Mouse (Mus musculus): ENCODE data around the gene Agpat1. TPM values are rescaled to one million over a fixed set of nuclear protein-coding genes. Genes with fewer than 3 reads are reported as not detected.

The Agpat1 gene
- polyA plus RNA-seq, 1 experiment from 2014 or later = 61.7 TPM

DNA sequence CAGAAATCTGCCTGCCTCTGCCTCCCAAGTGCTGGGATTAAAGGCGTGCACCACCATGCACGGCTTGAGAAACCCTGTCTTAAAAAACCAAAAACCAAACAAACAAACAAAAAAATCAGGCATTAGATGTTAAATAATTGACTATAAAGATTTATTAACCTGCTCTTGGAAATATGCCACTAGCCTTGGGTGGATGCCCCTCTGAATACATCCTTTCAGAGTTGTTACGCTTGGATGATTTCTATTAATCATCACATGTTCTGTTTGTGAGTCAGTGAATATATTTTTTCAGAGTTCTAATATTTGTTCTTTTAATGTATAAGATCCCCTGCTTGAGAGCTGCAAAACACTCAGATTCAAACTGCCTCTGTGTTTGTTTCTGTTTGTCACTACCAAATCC, 20.9 kb downstream of the Agpat1 start:
- Histone ChIP-seq H3K36me3 (ENCODE audit: control insufficient read depth, insufficient read depth, low read length) (peaks cover 23% of the 10 kb centered on the region; the same call in 1 of the 2 replicates), H3K9me3 (ENCODE audit: control insufficient read depth, low read length) (no peaks in the 10 kb centered on the region), H3K27me3 (ENCODE audit: control insufficient read depth, insufficient read depth, low read length) (peaks cover 4% of the 10 kb centered on the region), H3K27ac (ENCODE audit: low read depth, low read length) (no peak overlapping the region), H3K4me3 (ENCODE audit: low read length) (no peak overlapping the region), H3K4me2 (replicated peaks; ENCODE audit: low read depth, low read length) (no peak overlapping the region), H3K9ac (ENCODE audit: low read depth, low read length) (no peak overlapping the region), H3K4me1 (ENCODE audit: control insufficient read depth, insufficient read depth, low read length) (peaks cover 24% of the 10 kb centered on the region)
- WGBS = 92% methylated on average over 3 of the region's 3 CpGs
- no peak for ATAC-seq (ENCODE audit: low FRiP score, low TSS enrichment)

DNA sequence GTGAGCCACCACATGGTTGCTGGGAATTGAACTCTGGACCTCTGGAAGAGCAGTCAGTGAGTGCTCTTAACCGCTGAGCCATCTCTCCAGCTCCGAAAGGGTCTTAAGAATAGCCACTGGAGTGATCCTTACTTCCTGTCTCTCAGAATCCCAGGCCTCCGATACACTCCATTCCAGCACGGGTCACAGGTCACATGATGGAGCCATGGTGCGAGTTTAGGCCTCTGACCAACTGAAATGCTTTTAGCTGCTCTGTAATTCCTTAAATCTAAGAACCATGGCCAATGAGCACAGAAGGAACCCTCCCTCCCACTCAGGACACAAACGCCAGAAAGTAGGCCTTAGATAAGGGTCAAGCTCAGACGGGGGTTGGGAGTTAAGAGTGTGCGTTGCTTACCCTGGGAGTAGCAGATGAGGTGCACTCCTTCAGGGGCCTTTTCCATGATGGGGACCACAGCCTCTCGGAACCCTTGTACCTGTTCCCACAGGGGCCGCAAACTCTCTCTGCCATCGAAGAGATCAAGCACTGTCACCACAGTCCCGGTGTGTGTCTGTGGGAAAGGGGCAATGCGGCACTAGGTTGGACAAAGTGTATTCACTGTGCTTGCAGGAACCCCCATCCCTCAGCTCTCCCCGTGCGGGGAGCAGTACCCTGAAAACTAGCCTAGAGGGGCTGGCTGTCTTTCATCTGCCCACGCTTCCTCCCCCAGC, 22.2 kb downstream of the Agpat1 start:
- Histone ChIP-seq H3K36me3 (ENCODE audit: control insufficient read depth, insufficient read depth, low read length) (peaks cover 17% of the 10 kb centered on the region; the same call in 1 of the 2 replicates), H3K4me1 (ENCODE audit: control insufficient read depth, insufficient read depth, low read length) (peaks cover 35% of the 10 kb centered on the region), H3K9ac (ENCODE audit: low read depth, low read length) (peak overlapping the region; percentile 75; the same call in 1 of the 2 replicates), H3K27ac (ENCODE audit: low read depth, low read length) (peak overlapping the region; percentile 96), H3K27me3 (ENCODE audit: control insufficient read depth, insufficient read depth, low read length) (peaks cover 16% of the 10 kb centered on the region), H3K4me2 (replicated peaks; ENCODE audit: low read depth, low read length) (peak overlapping the region; percentile 89), H3K4me3 (ENCODE audit: low read length) (peak overlapping the region; percentile 61), H3K9me3 (ENCODE audit: control insufficient read depth, low read length) (no peaks in the 10 kb centered on the region)
- WGBS = 50% methylated on average over 16 of the region's 16 CpGs
- no peak for ATAC-seq (ENCODE audit: low FRiP score, low TSS enrichment)

DNA sequence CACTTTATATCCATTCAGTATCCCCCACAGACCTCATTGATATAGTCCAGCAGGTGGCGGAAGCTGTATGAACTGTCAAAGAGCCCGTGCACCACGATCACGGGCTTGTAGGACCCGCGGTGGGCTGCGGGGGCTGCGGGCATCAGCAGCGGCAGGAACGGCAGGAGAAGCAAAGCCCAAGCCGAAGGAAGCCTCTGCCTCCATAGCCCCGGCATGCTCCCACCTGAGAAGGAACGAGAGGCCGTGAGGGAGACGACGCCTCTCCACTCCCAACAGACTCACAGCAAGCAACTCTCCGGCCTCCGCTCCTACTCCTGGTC, 22.7 kb downstream of the Agpat1 start:
- Histone ChIP-seq H3K36me3 (ENCODE audit: control insufficient read depth, insufficient read depth, low read length) (peaks cover 17% of the 10 kb centered on the region; the same call in 1 of the 2 replicates), H3K4me2 (replicated peaks; ENCODE audit: low read depth, low read length) (peak overlapping the region; percentile 89), H3K27ac (ENCODE audit: low read depth, low read length) (peak overlapping the region; percentile 96), H3K4me1 (ENCODE audit: control insufficient read depth, insufficient read depth, low read length) (peaks cover 40% of the 10 kb centered on the region), H3K4me3 (ENCODE audit: low read length) (peak overlapping the region; percentile 61), H3K9me3 (ENCODE audit: control insufficient read depth, low read length) (no peaks in the 10 kb centered on the region), H3K27me3 (ENCODE audit: control insufficient read depth, insufficient read depth, low read length) (peaks cover 21% of the 10 kb centered on the region), H3K9ac (ENCODE audit: low read depth, low read length) (peak overlapping the region; percentile 75)
- peak; percentile 22; the same call in 1 of the 2 replicates for ATAC-seq (ENCODE audit: low FRiP score, low TSS enrichment)
- under 1% methylated on average over 18 of the region's 18 CpGs for WGBS

DNA sequence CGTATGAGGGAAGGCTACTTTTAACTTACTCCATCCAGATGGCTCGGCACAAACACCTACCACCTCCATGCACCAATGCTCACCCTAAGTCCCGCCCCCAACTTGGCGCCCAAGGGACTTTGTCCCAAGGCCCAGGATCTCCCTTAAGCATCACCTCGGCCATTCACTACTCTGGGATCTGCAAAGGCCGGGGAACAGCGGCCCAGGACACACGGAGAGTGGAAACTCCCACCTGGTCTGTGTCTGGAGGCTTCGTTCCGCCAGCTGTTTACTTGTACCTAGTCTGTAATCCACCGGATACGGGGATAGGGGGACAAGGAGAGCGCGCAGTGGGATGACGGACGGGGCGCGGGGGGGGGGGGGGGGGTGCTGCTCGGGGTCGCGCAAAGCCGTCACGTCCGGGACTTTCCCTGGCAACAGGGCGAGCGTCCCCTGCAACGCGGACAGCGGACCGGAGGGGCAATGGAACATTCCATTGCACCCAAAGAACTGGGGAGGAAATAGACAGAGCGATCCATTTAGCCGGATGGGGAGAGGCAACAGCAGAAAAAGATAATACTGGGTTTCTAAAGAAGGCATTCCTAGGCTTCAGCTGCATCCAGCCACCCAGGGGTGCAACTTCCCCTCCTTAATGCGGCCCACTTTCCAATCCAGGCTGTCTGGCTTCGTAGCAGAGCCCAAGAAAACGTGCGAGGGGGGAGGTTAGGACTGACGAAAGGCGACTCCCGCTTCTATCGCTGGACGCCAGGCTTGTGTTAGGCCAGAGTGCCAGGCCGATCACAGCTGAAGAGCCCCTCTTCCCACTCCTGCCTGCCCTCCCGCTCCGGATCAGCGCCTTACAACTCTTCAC, 23.3 kb downstream of the Agpat1 start:
- Histone ChIP-seq H3K27ac (ENCODE audit: low read depth, low read length) (peak overlapping the region; percentile 96), H3K4me3 (ENCODE audit: low read length) (peak overlapping the region; percentile 61), H3K36me3 (ENCODE audit: control insufficient read depth, insufficient read depth, low read length) (peaks cover 17% of the 10 kb centered on the region; the same call in 1 of the 2 replicates), H3K9me3 (ENCODE audit: control insufficient read depth, low read length) (no peaks in the 10 kb centered on the region), H3K4me1 (ENCODE audit: control insufficient read depth, insufficient read depth, low read length) (peaks cover 44% of the 10 kb centered on the region), H3K9ac (ENCODE audit: low read depth, low read length) (peak overlapping the region; percentile 75), H3K4me2 (replicated peaks; ENCODE audit: low read depth, low read length) (peak overlapping the region; percentile 89), H3K27me3 (ENCODE audit: control insufficient read depth, insufficient read depth, low read length) (peaks cover 22% of the 10 kb centered on the region)
- peak; percentile 74 for ATAC-seq (ENCODE audit: low FRiP score, low TSS enrichment)
- under 1% methylated on average over 38 of the region's 45 CpGs for WGBS

DNA sequence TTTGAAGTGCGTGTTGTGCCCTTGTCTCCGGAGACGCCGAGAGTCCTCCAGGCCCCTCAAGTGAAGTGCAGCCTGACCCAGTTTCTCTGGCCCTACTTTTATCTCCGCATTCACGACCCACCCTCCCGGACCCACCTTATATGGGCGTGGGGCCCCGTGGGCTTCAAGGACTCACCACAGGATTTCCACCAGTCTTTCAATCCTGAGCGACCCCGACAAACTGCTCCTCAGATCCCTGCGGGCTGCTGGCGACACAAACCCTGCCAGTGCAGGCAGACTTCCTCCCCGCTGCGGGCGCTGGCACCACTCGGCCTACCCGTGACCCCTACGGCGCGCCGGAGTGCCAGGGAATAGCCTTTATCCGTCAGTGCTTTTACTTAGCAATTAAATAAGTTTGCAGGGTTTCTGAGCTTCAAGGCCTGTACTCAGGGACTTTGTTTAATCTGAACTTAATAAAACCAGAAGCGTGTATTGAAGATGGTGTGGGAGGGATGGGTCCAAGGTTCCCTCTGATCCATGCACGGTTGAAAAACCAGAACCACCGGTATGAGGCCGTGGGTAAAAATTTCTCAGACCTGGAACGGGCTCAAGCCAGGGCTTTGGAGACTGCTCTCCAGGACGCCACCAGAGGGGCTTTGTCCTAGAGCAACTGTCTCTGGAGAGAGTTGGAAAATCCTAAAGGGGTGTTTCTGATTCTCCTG, 24.0 kb downstream of the Agpat1 start, which contains the start of gene Ppt2:
Gene Ppt2, minus strand, starts transcription at position 568 of the 701 bp plus-strand sequence.
- Histone ChIP-seq H3K27ac (ENCODE audit: low read depth, low read length) (peak within 1 kb of the TSS; percentile 96), H3K4me1 (ENCODE audit: control insufficient read depth, insufficient read depth, low read length) (peaks cover 44% of the 10 kb centered on the region)
- 3% methylated on average over 29 of the region's 29 CpGs for WGBS

DNA sequence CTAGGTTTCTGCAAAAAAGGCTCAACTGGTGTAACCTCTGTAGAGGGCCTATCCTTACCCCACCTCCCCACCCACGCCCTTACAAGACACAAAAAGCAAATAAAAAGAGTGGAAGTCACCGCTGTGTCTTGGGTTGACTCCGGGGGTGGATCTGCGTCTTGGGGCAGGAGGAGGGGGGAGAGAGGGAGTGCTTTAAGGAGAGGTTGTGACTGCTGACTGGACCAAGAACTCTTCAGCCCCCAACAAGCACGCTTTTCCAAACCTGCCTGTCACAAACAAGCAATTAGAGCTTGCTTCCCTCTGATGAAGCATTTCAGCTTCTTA, 24.5 kb downstream of the Agpat1 start:
- Histone ChIP-seq H3K9ac (ENCODE audit: low read depth, low read length) (peak overlapping the region; percentile 75; the same call in 1 of the 2 replicates), H3K27me3 (ENCODE audit: control insufficient read depth, insufficient read depth, low read length) (peaks cover 22% of the 10 kb centered on the region), H3K4me1 (ENCODE audit: control insufficient read depth, insufficient read depth, low read length) (peaks cover 44% of the 10 kb centered on the region), H3K9me3 (ENCODE audit: control insufficient read depth, low read length) (no peaks in the 10 kb centered on the region), H3K4me2 (replicated peaks; ENCODE audit: low read depth, low read length) (peak overlapping the region; percentile 89), H3K27ac (ENCODE audit: low read depth, low read length) (peak overlapping the region; percentile 96; the same call in 1 of the 2 replicates), H3K36me3 (ENCODE audit: control insufficient read depth, insufficient read depth, low read length) (peaks cover 5% of the 10 kb centered on the region; the same call in 1 of the 2 replicates), H3K4me3 (ENCODE audit: low read length) (peak overlapping the region; percentile 61)
- 22% methylated on average over 5 of the region's 5 CpGs for WGBS
- no peak for ATAC-seq (ENCODE audit: low FRiP score, low TSS enrichment)

More for the DNA sequence above, 24.0 kb downstream of the Agpat1 start, which contains the start of gene Ppt2:
- Histone ChIP-seq H3K9me3 (ENCODE audit: control insufficient read depth, low read length) (no peaks in the 10 kb centered on the region), H3K4me3 (ENCODE audit: low read length) (peak within 1 kb of the TSS; percentile 61), H3K36me3 (ENCODE audit: control insufficient read depth, insufficient read depth, low read length) (peaks cover 9% of the 10 kb centered on the region; the same call in 1 of the 2 replicates), H3K4me2 (replicated peaks; ENCODE audit: low read depth, low read length) (peak within 1 kb of the TSS; percentile 89), H3K9ac (ENCODE audit: low read depth, low read length) (peak within 1 kb of the TSS; percentile 75), H3K27me3 (ENCODE audit: control insufficient read depth, insufficient read depth, low read length) (peaks cover 22% of the 10 kb centered on the region)
- peak; percentile 8; the same call in 1 of the 2 replicates for ATAC-seq (ENCODE audit: low FRiP score, low TSS enrichment)

DNA sequence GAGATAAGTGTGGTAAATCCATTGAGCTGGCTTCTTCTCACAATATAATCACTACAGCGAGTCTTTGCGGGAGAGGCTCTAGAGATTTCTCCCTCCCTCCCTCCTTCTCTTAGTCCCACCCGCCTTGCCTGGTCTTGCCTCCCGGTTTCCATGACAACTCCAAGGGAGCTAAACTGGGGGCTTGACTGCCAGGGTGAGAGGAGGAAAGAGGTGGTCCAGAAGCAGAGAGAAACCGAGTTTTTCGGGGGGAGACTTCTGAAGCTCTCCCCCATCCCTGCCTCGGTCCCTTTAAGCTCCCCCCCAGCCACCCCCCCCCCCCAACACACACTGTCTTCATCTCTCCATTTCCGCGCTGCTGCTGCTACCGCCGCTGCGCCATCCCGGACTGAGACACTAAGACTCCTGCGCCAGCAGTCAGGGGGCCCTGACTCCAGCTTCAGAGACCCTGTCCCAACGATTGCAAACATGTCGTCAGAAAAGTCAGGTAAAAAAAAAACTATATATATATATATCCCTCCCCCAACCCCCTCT, 25.2 kb downstream of the Agpat1 start, which contains the start of gene Prrt1:
Gene Prrt1, plus strand, starts transcription at position 313 of the 531 bp plus-strand sequence.
- Histone ChIP-seq H3K4me2 (replicated peaks; ENCODE audit: low read depth, low read length) (peak within 1 kb of the TSS; percentile 89), H3K9ac (ENCODE audit: low read depth, low read length) (peak within 1 kb of the TSS; percentile 75), H3K36me3 (ENCODE audit: control insufficient read depth, insufficient read depth, low read length) (peaks cover 5% of the 10 kb centered on the region; the same call in 1 of the 2 replicates), H3K9me3 (ENCODE audit: control insufficient read depth, low read length) (no peaks in the 10 kb centered on the region), H3K4me3 (ENCODE audit: low read length) (peak within 1 kb of the TSS; percentile 61), H3K4me1 (ENCODE audit: control insufficient read depth, insufficient read depth, low read length) (peaks cover 44% of the 10 kb centered on the region), H3K27me3 (ENCODE audit: control insufficient read depth, insufficient read depth, low read length) (peaks cover 22% of the 10 kb centered on the region), H3K27ac (ENCODE audit: low read depth, low read length) (peak within 1 kb of the TSS; percentile 96; the same call in 1 of the 2 replicates)
- 2% methylated on average over 16 of the region's 16 CpGs for WGBS
- no peak for ATAC-seq (ENCODE audit: low FRiP score, low TSS enrichment)

All from kidney, embryonic 14.5 days (tissue).